Mouse (Mus musculus) frontal cortex, adult 2 months (tissue): Measurements from ENCODE around the gene Ccdc122. TPM values are rescaled to one million over a fixed set of nuclear protein-coding genes. Genes with fewer than 3 reads are reported as not detected.
A peak's percentile ranks its signal among the peaks of the same experiment; 100 is the strongest.
"Not testable (repeated sequence)": the region's sequence is repeated elsewhere in the genome, so short reads cannot be mapped to it uniquely, and the experiment has no call there.

Source experiments
- DNase-seq, 2 experiments: peaks; one replicate each; pipeline ENCODE4 v3.0.0; 2022; ENCODE audit warnings: low spot score in 1 of 2; ENCODE audit errors: extremely low spot score in 1 of 2
- polyA plus RNA-seq: library from polyadenylated mRNA; depleted of rRNA; stranded (reverse); fragments of >200 nt; gene quantifications from 2 replicates; pipeline ENCODE4 v1.2.3, GENCODE M21; 2012; rRNA removed

The Ccdc122 gene
- 2.4 and 3.1 TPM in 2 replicates for polyA plus RNA-seq

- peak in 1 of 2 experiments; percentile 73 for DNase-seq
Measured at GRCm38 (mm10) chr14:77036226-77037046, at the start of gene Ccdc122, which contains the start of gene Lacc1. Gene Ccdc122, plus strand, starts transcription at chr14:77036772. Gene Lacc1, minus strand, starts transcription at chr14:77036904.

- DNase-seq = not testable (repeated sequence)
Measured at GRCm38 (mm10) chr14:76990351-76990750, 46.2 kb upstream of the Ccdc122 start.

- peak in 1 of 2 experiments; percentile 41 for DNase-seq
Measured at GRCm38 (mm10) chr14:77004740-77005139, 31.8 kb upstream of the Ccdc122 start.

GRCm38 (mm10) chr14:77005566-77005965, 31.0 kb upstream of the Ccdc122 start:
- no peak for DNase-seq

- peak; percentile 64 to 89 for DNase-seq
Measured at GRCm38 (mm10) chr14:77008238-77008637, 28.3 kb upstream of the Ccdc122 start.

GRCm38 (mm10) chr14:77011804-77012203, 24.8 kb upstream of the Ccdc122 start:
- peak; percentile 44 to 90 for DNase-seq

GRCm38 (mm10) chr14:77016783-77017182, 19.8 kb upstream of the Ccdc122 start:
- not testable (repeated sequence) for DNase-seq

- DNase-seq = no peak
Measured at GRCm38 (mm10) chr14:77017211-77017610, 19.4 kb upstream of the Ccdc122 start.

GRCm38 (mm10) chr14:77024499-77024898, 12.1 kb upstream of the Ccdc122 start:
- no peak for DNase-seq

- no peak for DNase-seq
Measured at GRCm38 (mm10) chr14:77029319-77030054, 7.1 kb upstream of the Ccdc122 start.

GRCm38 (mm10) chr14:77030808-77031207, 5.8 kb upstream of the Ccdc122 start:
- DNase-seq = no peak

GRCm38 (mm10) chr14:77032433-77032832, 4.1 kb upstream of the Ccdc122 start:
- no peak for DNase-seq

- no peak for DNase-seq
Measured at GRCm38 (mm10) chr14:77033391-77033790, 3.2 kb upstream of the Ccdc122 start.

- no peak for DNase-seq
Measured at GRCm38 (mm10) chr14:77034175-77034915, 2.2 kb upstream of the Ccdc122 start.

- no peak for DNase-seq
Measured at GRCm38 (mm10) chr14:77034970-77035369, 1.6 kb upstream of the Ccdc122 start.

- DNase-seq = no peak
Measured at GRCm38 (mm10) chr14:77037330-77037729, 758 bp downstream of the Ccdc122 start.

GRCm38 (mm10) chr14:77037832-77038425, 1.4 kb downstream of the Ccdc122 start:
- peak in 1 of 2 experiments; percentile 42 for DNase-seq

GRCm38 (mm10) chr14:77053288-77053687, 16.7 kb downstream of the Ccdc122 start:
- DNase-seq = no peak

- no peak for DNase-seq
Measured at GRCm38 (mm10) chr14:77069361-77069760, 32.8 kb downstream of the Ccdc122 start.

- DNase-seq = no peak
Measured at GRCm38 (mm10) chr14:77081248-77081647, 44.7 kb downstream of the Ccdc122 start.
